Mouse (Mus musculus) bone marrow, adult 2 months (tissue): Measurements from ENCODE around the gene Gm17409.

Experiments
- CTCF ChIP-seq: fragments of 200-500 bp; IDR thresholded peaks from 2 replicates; pipeline ENCODE4 v1.5.1; 2011; ENCODE audit warnings: low read length, control low read depth; ENCODE audit not compliant: control insufficient read depth, insufficient read depth
- POLR2A ChIP-seq: fragments of 200-500 bp; IDR thresholded peaks from 2 replicates; pipeline ENCODE4 v1.6.1; 2011; ENCODE audit warnings: low read depth, mild to moderate bottlenecking, control low read depth, low read length, borderline replicate concordance; ENCODE audit not compliant: control insufficient read depth

GRCm38 (mm10) chr2:58435507-58435906 lies 34.4 kb upstream of the Gm17409 start:
- no peak for TF ChIP-seq CTCF
- TF ChIP-seq POLR2A: no peak
